In genomic region chr12:111271406-111271805, GRCm38 (mm10) we compare ENCODE assay signal across 12 mouse cellular contexts. TPM values are rescaled to one million over a fixed set of nuclear protein-coding genes. Genes with fewer than 3 reads are reported as not detected.
DNase-seq lines count a peak whose midpoint lies in the region; ATAC-seq and TF ChIP-seq lines count a peak whose summit lies in the region.
"Had no signal": no experiment of that assay in that cellular context is flagged by ENCODE, and none has a peak within 500 bp of the region (broad histone marks: within the 10 kb centered on the region; RNA-seq: fewer than 3 reads in every experiment).

No protein-coding gene starts in this region.

- no peak for TF ChIP-seq POLR2A in kidney, adult 2 months (IDR thresholded peaks at IDR 0.05; ENCODE audit: low read depth, low read length)
- TF ChIP-seq POLR2A in ES-Bruce4 (IDR thresholded peaks at IDR 0.05; ENCODE audit: insufficient read depth, low read length) = no peak
- no peak for TF ChIP-seq POLR2A in limb, embryonic 14.5 days (IDR thresholded peaks at IDR 0.05; ENCODE audit: borderline replicate concordance, extremely low read depth, insufficient read depth, insufficient read length)

- peak overlapping the region; percentile 81 for H3K27ac ChIP-seq in kidney, adult 2 months (ENCODE audit: insufficient read depth, low read depth, low read length)
- H3K27ac ChIP-seq in ES-Bruce4 (ENCODE audit: insufficient read depth, low read length) = no peak overlapping the region
- H3K27ac ChIP-seq in limb, embryonic 14.5 days (replicated peaks; ENCODE audit: low read depth, low read length) = no peak overlapping the region

- no peak for TF ChIP-seq EP300 in ES-Bruce4 (IDR thresholded peaks at IDR 0.05; ENCODE audit: insufficient read depth, low read depth, low read length)

- peaks cover 10% of the 10 kb centered on the region; the same call in 1 of the 2 replicates for H3K4me1 ChIP-seq in kidney, adult 2 months (ENCODE audit: control insufficient read depth, insufficient read depth, low read length)
- H3K4me1 ChIP-seq in ES-Bruce4 (ENCODE audit: control insufficient read depth, insufficient read depth, low read length) = peaks cover 3% of the 10 kb centered on the region
- H3K4me1 ChIP-seq in limb, embryonic 14.5 days (ENCODE audit: control insufficient read depth, insufficient read depth, low read length) = peaks cover 19% of the 10 kb centered on the region

- peak overlapping the region; percentile 72 for H3K4me3 ChIP-seq in kidney, adult 2 months (ENCODE audit: insufficient read depth, low read depth, low read length)
- peak overlapping the region; percentile 39 for H3K4me3 ChIP-seq in ES-Bruce4 (ENCODE audit: low read depth, low read length)
- peak overlapping the region; percentile 9; the same call in 1 of the 2 replicates for H3K4me3 ChIP-seq in limb, embryonic 14.5 days (replicated peaks; ENCODE audit: low read length)

- no peaks in the 10 kb centered on the region for H3K36me3 ChIP-seq in kidney, adult 2 months (ENCODE audit: control insufficient read depth, insufficient read depth, low read length)
- no peaks in the 10 kb centered on the region for H3K36me3 ChIP-seq in ES-Bruce4 (ENCODE audit: control insufficient read depth, insufficient read depth, low read length, poor library complexity, severe bottlenecking)
- H3K36me3 ChIP-seq in limb, embryonic 14.5 days (ENCODE audit: control insufficient read depth, insufficient read depth, low read length) = no peaks in the 10 kb centered on the region; the same call in 1 of the 2 replicates

- TF ChIP-seq CTCF in kidney, adult 2 months (conservative IDR thresholded peaks at IDR 0.05; ENCODE audit: insufficient read depth, insufficient read length, low read depth, low read length) = no peak
- no peak for TF ChIP-seq CTCF in ES-Bruce4 (IDR thresholded peaks at IDR 0.05; ENCODE audit: low read depth, low read length)

- H3K4me2 ChIP-seq in limb, embryonic 14.5 days (replicated peaks; ENCODE audit: low read depth, low read length, severe bottlenecking) = no peak overlapping the region; the same call in 1 of the 2 replicates

- H3K9me3 ChIP-seq in ES-Bruce4 (replicated peaks; ENCODE audit: control insufficient read depth, insufficient read depth, low read length, poor library complexity, severe bottlenecking) = no peaks in the 10 kb centered on the region
- no peaks in the 10 kb centered on the region for H3K9me3 ChIP-seq in limb, embryonic 14.5 days (ENCODE audit: control insufficient read depth, low read length)

- WGBS in kidney, adult 2 months = 5% methylated on average over 28 of the region's 28 CpGs
- WGBS in limb, embryonic 14.5 days = 9% methylated on average over 23 of the region's 28 CpGs

- no peak for ATAC-seq in limb, embryonic 14.5 days (ENCODE audit: low FRiP score, low read depth)
- ATAC-seq: inflammation-experienced regulatory T-cells, adult 6 months had no signal

- peak overlapping the region; percentile 3; the same call in 1 of the 2 replicates for H3K9ac ChIP-seq in ES-Bruce4 (ENCODE audit: low read depth, poor library complexity, severe bottlenecking)
- no peak overlapping the region for H3K9ac ChIP-seq in limb, embryonic 14.5 days (ENCODE audit: low read depth, low read length, severe bottlenecking)

- H3K27me3 ChIP-seq in kidney, adult 2 months (replicated peaks; ENCODE audit: control insufficient read depth, insufficient read depth, low read length) = no peaks in the 10 kb centered on the region
- H3K27me3 ChIP-seq in ES-Bruce4 (ENCODE audit: control insufficient read depth, insufficient read depth, low read length, poor library complexity, severe bottlenecking) = peaks cover 4% of the 10 kb centered on the region
- peaks cover 68% of the 10 kb centered on the region for H3K27me3 ChIP-seq in limb, embryonic 14.5 days (ENCODE audit: control insufficient read depth, insufficient read depth, low read length)

- DNase-seq in kidney, adult 2 months = no peak
- DNase-seq in kidney, adult 11 months = no peak
- DNase-seq in ZHBTc4 (ENCODE audit: low read depth, low spot score) = peak; percentile 52
- DNase-seq in limb, embryonic 14.5 days (ENCODE audit: low spot score) = no peak
- DNase-seq in frontal cortex, postnatal 10 days (ENCODE audit: low spot score in 2 of 2) = no peak
- DNase-seq in gastrocnemius, postnatal 25 days = no peak
- DNase-seq in adrenal gland, postnatal 4 days (ENCODE audit: low spot score in 2 of 2) = no peak
- DNase-seq: cerebellum, adult 11 months; thymus, postnatal 36 days had no signal

RNA-seq across cellular contexts. Expression of gene Amn, which starts 0.5 kb away (rescaled TPM):
- polyA plus RNA-seq in kidney, adult 2 months (2012; rRNA removed) = 194 and 273 TPM in 2 replicates
- 1.6 and 1.9 TPM in 2 replicates for polyA plus RNA-seq in ES-Bruce4 (2011; ENCODE audit: insufficient read depth, insufficient read length, low read depth, missing spikeins)
- polyA plus RNA-seq in limb, embryonic 14.5 days (2012; rRNA removed) = 1.4 and 1.7 TPM in 2 replicates
- polyA plus RNA-seq in limb, embryonic 14.5 days (2014; fragmentation: Nextera tagmentation; extraction: Ambion mirVana) = 0.55 and 0.97 TPM in 2 replicates
- not detected for total RNA-seq in gastrocnemius, postnatal 25 days (2021)
- 1 to 10 TPM in 1 of 2 experiments, under 1 TPM in 1; 0.85 to 9.9 TPM for total RNA-seq in adrenal gland, postnatal 4 days (2021)
- total RNA-seq: adrenal gland, adult 18-20 months had no signal
- polyA plus RNA-seq: inflammation-experienced regulatory T-cells, adult 6 months had no signal

Comparison
In these comparisons a context has a peak if more than half of its experiments do, and no peak if none do; other contexts are left out.
1. H3K4me3 ChIP-seq: peak in every context shown above with its lines; median percentile 72 in kidney, adult 2 months; 39 in ES-Bruce4; 9 in limb, embryonic 14.5 days.
2. RNA of gene Amn, which starts 0.5 kb away (polyA plus RNA-seq): 194 to 273 TPM in kidney, adult 2 months; 1.6 to 1.9 TPM in ES-Bruce4 and 0.55 to 1.7 TPM in limb, embryonic 14.5 days; every median in the first group is over 10 times any median in the second.